Mouse (Mus musculus) CH12.LX (cell line): ENCODE measurements around the gene Mgat5. TPM values are rescaled to one million over a fixed set of nuclear protein-coding genes. Genes with fewer than 3 reads are reported as not detected.

Source experiments
- DNase-seq: peaks from one replicate; pipeline ENCODE4 v3.0.0-alpha.2; 2013; ENCODE audit errors: extremely low read depth
- H3K27ac ChIP-seq: 2 replicates; pipeline ENCODE4 v1.5.1; 2012; ENCODE audit warnings: low read depth, mild to moderate bottlenecking, control low read depth, moderate library complexity; ENCODE audit not compliant: insufficient read depth
- H3K27me3 ChIP-seq: replicated peaks from 2 replicates; pipeline ENCODE3; 2012; ENCODE audit warnings: inconsistent platforms
- H3K36me3 ChIP-seq, 2 experiments: replicated peaks in 1 of 2; 2 replicates each; pipeline versions ENCODE3 to v1.6.1; 2012; ENCODE audit warnings: inconsistent platforms in 1 of 2, low read length in 1 of 2, mild to moderate bottlenecking in 1 of 2, mixed read lengths in 1 of 2, moderate library complexity in 1 of 2; ENCODE audit not compliant: control insufficient read depth in 1 of 2, insufficient read depth in 1 of 2
- H3K4me1 ChIP-seq, 2 experiments: 2 replicates each; pipeline ENCODE4 v1.6.1; 2012; ENCODE audit warnings: inconsistent platforms in 1 of 2, moderate library complexity in 1 of 2; ENCODE audit not compliant: insufficient read depth in 2 of 2, control insufficient read depth in 1 of 2
- H3K4me2 ChIP-seq: 2 replicates; pipeline ENCODE4 v1.6.1; 2012; ENCODE audit warnings: low read depth, mild to moderate bottlenecking, control low read depth; ENCODE audit not compliant: poor library complexity, insufficient read depth, severe bottlenecking
- H3K4me3 ChIP-seq, 3 experiments: fragments of 150-350 bp in 1 of 3; sonication (generic) in 1 of 3; replicated peaks in 1 of 3; 2 replicates each; pipeline versions ENCODE3 to v1.5.1; 2011 to 2012; ENCODE audit warnings: low read depth in 2 of 3, low read length in 2 of 3, mild to moderate bottlenecking in 2 of 3, moderate library complexity in 2 of 3, control low read depth in 1 of 3, improper control_type of control experiment in 1 of 3, inconsistent platforms in 1 of 3, mixed read lengths in 1 of 3; ENCODE audit not compliant: poor library complexity in 1 of 3
- H3K79me2 ChIP-seq: replicated peaks from 2 replicates; pipeline ENCODE4 v1.6.1; 2012; ENCODE audit warnings: mild to moderate bottlenecking, moderate library complexity; ENCODE audit not compliant: control insufficient read depth, poor library complexity, insufficient read depth, severe bottlenecking; ENCODE audit errors: extremely low read depth
- H3K9ac ChIP-seq: 2 replicates; pipeline ENCODE4 v1.6.1; 2012; ENCODE audit warnings: low read depth, mild to moderate bottlenecking, control low read depth, moderate library complexity; ENCODE audit not compliant: insufficient read depth
- H3K9me3 ChIP-seq: replicated peaks from 2 replicates; pipeline ENCODE3; 2012; ENCODE audit warnings: low read length, inconsistent platforms, mixed read lengths
- BHLHE40 ChIP-seq: IDR thresholded peaks from 2 replicates; pipeline ENCODE4 v1.6.1; 2011; ENCODE audit warnings: mild to moderate bottlenecking, low read depth, low read length, improper control_type of control experiment
- EP300 ChIP-seq: IDR thresholded peaks from 2 replicates; pipeline ENCODE4 v1.6.1; 2011; ENCODE audit warnings: low read length, improper control_type of control experiment
- GABPA ChIP-seq: IDR thresholded peaks from 2 replicates; pipeline ENCODE4 v1.6.1; 2012; ENCODE audit warnings: low read depth, low read length, improper control_type of control experiment, inconsistent platforms; ENCODE audit not compliant: insufficient replicate concordance
- IRF4 ChIP-seq: IDR thresholded peaks from 2 replicates; pipeline ENCODE4 v1.6.1; 2014; ENCODE audit warnings: low read depth, mild to moderate bottlenecking, inconsistent platforms, low read length, improper control_type of control experiment
- JUN ChIP-seq: IDR thresholded peaks from 2 replicates; pipeline ENCODE4 v1.6.1; 2011; ENCODE audit warnings: low read depth, mild to moderate bottlenecking, low read length, improper control_type of control experiment, moderate library complexity; ENCODE audit not compliant: insufficient read depth
- JUND ChIP-seq: conservative IDR thresholded peaks from 2 replicates; pipeline ENCODE4 v1.6.1; 2011; ENCODE audit warnings: low read depth, low read length, improper control_type of control experiment
- MAFK ChIP-seq: IDR thresholded peaks from 2 replicates; pipeline ENCODE4 v1.6.1; 2011; ENCODE audit warnings: low read length, improper control_type of control experiment; ENCODE audit not compliant: insufficient replicate concordance
- PAX5 ChIP-seq: IDR thresholded peaks from 2 replicates; pipeline ENCODE4 v1.6.1; 2012; ENCODE audit warnings: low read length, inconsistent platforms, mixed read lengths
- POLR2A ChIP-seq: IDR thresholded peaks from 2 replicates; pipeline ENCODE4 v1.6.1; 2011; ENCODE audit warnings: low read depth, mild to moderate bottlenecking, improper control_type of control experiment, low read length
- RCOR1 ChIP-seq: conservative IDR thresholded peaks from 2 replicates; pipeline ENCODE4 v1.6.1; 2012; ENCODE audit warnings: low read depth, mild to moderate bottlenecking, inconsistent platforms, low read length, improper control_type of control experiment
- TBP ChIP-seq: conservative IDR thresholded peaks from 2 replicates; pipeline ENCODE4 v1.6.1; 2011; ENCODE audit warnings: low read depth, low read length, improper control_type of control experiment
- USF2 ChIP-seq: conservative IDR thresholded peaks from 2 replicates; pipeline ENCODE4 v1.6.1; 2011; ENCODE audit warnings: low read depth, low read length, improper control_type of control experiment
- dilution Hi-C: fragments of 300-500 bp; cut with MboI; formaldehyde crosslinking; loops from 2 replicates; pipeline ENCODE4 v1.14.3; 2020; ENCODE audit warnings: low sequenced_read_pairs; ENCODE audit not compliant: extremely low pct_unique_long_range_greater_than_20kb, extremely low pct_ligation_motif_present
- in situ Hi-C: fragments of 300-500 bp; cut with MboI; formaldehyde crosslinking; loops from 3 replicates; pipeline ENCODE4 v1.14.3; 2019; ENCODE audit warnings: low sequenced_read_pairs, low pct_ligation_motif_present, low pct_unique_long_range_greater_than_20kb, mixed read lengths
- polyA plus RNA-seq: library from polyadenylated mRNA; unstranded; fragments of >175 nt; gene quantifications from 2 replicates; pipeline ENCODE4 v1.2.1, GENCODE M21; 2012; ENCODE audit warnings: low read depth; ENCODE audit not compliant: insufficient read length
- total RNA-seq, 2 experiments: library from RNA; depleted of rRNA; stranded (reverse); fragments of 300-350 nt in 1 of 2; fragments of >200 nt in 1 of 2; gene quantifications; 2 replicates each; pipeline ENCODE4 v1.2.3; 2012 to 2014

The Mgat5 gene
- total and polyA plus RNA-seq, 3 experiments: 5.9 to 8.8 (median 6.6) TPM

GRCm38 (mm10) chr1:127346596-127347139 is 141.9 kb downstream of the Mgat5 start:
- no peaks in the 10 kb centered on the region for H3K79me2 ChIP-seq
- peaks cover 0 to 9% of the 10 kb centered on the region in 2 experiments for H3K36me3 ChIP-seq
- H3K9me3 ChIP-seq: no peaks in the 10 kb centered on the region
- TF ChIP-seq GABPA (no peak), IRF4 (peak; percentile 65), JUND (peak; percentile 70), PAX5 (no peak), POLR2A (no peak), EP300 (peak; percentile 52; the same call in 1 of the 2 replicates), MAFK (no peak), JUN (0 out of 2 replicates have a peak, but pooled peaks have one; percentile 30), TBP (no peak), RCOR1 (no peak), BHLHE40 (peak; percentile 33; the same call in 1 of the 2 replicates)
- no peak overlapping the region for H3K9ac ChIP-seq
- H3K4me3 ChIP-seq: no peak overlapping the region
- peak; percentile 26 for DNase-seq
- H3K27ac ChIP-seq: no peak overlapping the region
- dilution Hi-C loops: no loop called here
- peaks cover 33 to 77% of the 10 kb centered on the region in 2 experiments for H3K4me1 ChIP-seq
- no peak overlapping the region for H3K4me2 ChIP-seq
- in situ Hi-C loops: no loop called here
- H3K27me3 ChIP-seq: no peaks in the 10 kb centered on the region

GRCm38 (mm10) chr1:127347878-127348620 is 143.2 kb downstream of the Mgat5 start:
- Histone ChIP-seq H3K4me3 (no peak overlapping the region), H3K27ac (no peak overlapping the region), H3K9ac (no peak overlapping the region), H3K4me1 (peaks cover 33 to 73% of the 10 kb centered on the region in 2 experiments), H3K36me3 (peaks cover 0 to 13% of the 10 kb centered on the region in 2 experiments), H3K79me2 (no peaks in the 10 kb centered on the region), H3K27me3 (no peaks in the 10 kb centered on the region), H3K9me3 (no peaks in the 10 kb centered on the region)
- no peak for DNase-seq
- dilution Hi-C loops: no loop called here
- in situ Hi-C loops: no loop called here
- no peak for TF ChIP-seq USF2
- TF ChIP-seq, all 38 proteins: peak for 0
- no peak overlapping the region for H3K4me2 ChIP-seq
